Mouse (Mus musculus): ENCODE data around the gene Cib4. TPM values are rescaled to one million over a fixed set of nuclear protein-coding genes. Genes with fewer than 3 reads are reported as not detected.

Gene Cib4
- polyA plus RNA-seq, 1 experiment from 2014 or later: not detected

DNA sequence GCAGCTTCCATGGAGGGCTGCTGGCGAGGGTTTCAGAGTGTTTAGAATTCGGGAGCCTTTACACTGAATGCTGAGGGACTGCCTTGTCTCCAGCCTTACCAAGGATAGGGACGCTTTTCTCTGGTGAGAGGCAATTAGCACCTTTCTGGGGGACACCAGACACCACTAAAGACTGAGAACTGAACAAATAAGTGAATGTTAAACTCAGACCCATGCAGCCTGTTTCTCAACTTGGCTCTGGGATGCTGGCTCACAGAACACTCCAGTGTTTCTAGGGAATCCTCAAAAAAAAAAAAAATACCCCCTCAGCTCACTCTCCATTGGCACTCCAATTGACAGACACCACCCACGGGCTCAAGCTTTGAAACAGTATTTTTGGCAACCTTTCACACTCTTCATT is 16.7 kb downstream of the Cib4 start:
- Histone ChIP-seq H3K36me3 (ENCODE audit: control insufficient read depth, insufficient read depth, low read length) (no peaks in the 10 kb centered on the region), H3K9me3 (replicated peaks; ENCODE audit: control insufficient read depth, low read length, poor library complexity, severe bottlenecking) (no peaks in the 10 kb centered on the region), H3K9ac (ENCODE audit: low read depth, low read length) (no peak overlapping the region), H3K4me1 (ENCODE audit: control insufficient read depth, insufficient read depth, low read length) (no peaks in the 10 kb centered on the region), H3K4me3 (ENCODE audit: low read depth, low read length) (no peak overlapping the region), H3K27me3 (ENCODE audit: control insufficient read depth, insufficient read depth, low read depth, low read length) (no peaks in the 10 kb centered on the region), H3K4me2 (ENCODE audit: low read length) (no peak overlapping the region), H3K27ac (ENCODE audit: low read length) (no peak overlapping the region)
- 53% methylated on average over 4 of the region's 4 CpGs for WGBS
- ATAC-seq: no peak

DNA sequence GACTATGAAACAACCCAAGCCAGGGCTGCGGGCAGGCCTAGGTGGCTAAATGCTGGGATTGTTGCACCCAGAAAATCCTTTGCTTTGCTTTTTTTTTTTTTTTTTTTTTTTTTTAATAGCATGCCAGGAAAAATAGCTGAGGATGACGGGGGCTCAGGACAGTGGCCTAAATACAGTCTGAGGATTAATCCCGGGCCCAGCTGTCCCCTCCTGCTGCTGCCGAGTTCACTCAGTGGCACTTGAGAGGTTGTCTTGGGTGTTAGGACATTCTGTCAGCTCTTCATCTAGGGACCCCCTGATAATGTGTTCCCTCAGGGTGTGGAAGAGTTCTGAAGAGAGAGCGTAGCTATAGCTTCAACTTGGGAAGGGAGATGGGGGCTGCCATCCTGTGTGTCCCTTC is 18.5 kb downstream of the Cib4 start:
- H3K27ac ChIP-seq (ENCODE audit: low read length): no peak overlapping the region
- no peaks in the 10 kb centered on the region for H3K36me3 ChIP-seq (ENCODE audit: control insufficient read depth, insufficient read depth, low read length)
- no peak overlapping the region for H3K4me3 ChIP-seq (ENCODE audit: low read depth, low read length)
- whole genome bisulfite sequencing: 60% methylated on average over 5 of the region's 5 CpGs
- no peak overlapping the region for H3K9ac ChIP-seq (ENCODE audit: low read depth, low read length)
- H3K4me1 ChIP-seq (ENCODE audit: control insufficient read depth, insufficient read depth, low read length): no peaks in the 10 kb centered on the region
- H3K9me3 ChIP-seq (replicated peaks; ENCODE audit: control insufficient read depth, low read length, poor library complexity, severe bottlenecking): no peaks in the 10 kb centered on the region
- ATAC-seq: no peak
- no peaks in the 10 kb centered on the region for H3K27me3 ChIP-seq (ENCODE audit: control insufficient read depth, insufficient read depth, low read depth, low read length)
- no peak overlapping the region for H3K4me2 ChIP-seq (ENCODE audit: low read length)

DNA sequence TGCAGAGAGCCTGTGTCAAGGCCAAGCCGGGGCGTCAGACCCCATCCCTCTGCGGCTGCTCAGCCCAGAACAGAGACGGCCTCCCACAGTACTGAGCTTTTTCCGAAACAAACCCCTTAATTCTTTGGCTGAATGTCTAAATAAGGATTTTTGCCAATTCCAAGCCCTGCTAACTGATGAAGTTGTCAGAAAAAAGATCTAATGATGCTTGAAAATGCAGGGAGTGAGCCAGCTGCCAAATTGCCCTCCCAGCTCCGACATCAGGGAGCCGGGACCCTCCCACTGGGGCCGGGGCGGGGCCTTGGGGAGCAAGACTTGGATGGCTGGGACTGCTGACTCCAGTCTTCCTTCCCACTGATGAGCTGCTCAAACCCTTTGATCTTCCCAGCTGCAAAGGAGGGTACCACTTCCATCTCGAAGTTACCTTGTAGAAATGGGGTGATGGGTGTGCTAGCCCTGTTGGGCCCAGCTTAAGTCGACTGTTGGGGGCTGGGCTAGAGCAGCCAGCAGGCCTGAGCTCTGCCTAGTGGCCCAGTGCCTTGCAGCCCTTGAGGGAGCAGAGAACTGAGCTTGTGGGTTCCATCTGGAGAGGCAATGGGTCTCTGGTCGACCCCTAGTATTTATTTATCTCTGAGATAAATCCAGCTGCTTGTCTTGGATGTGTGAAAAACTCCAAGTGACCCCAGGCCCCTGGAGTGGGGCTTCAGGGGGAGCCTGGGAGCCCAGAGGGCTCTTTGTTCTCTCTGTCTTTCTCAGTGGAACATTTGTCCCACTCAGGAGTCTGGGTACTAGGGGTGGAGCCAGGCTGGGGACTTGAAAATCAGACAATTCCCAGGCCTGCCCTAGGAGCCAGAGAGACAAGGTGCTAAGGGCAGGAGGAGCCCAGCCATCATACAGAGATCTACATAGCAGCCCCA is 19.5 kb downstream of the Cib4 start:
- no peak overlapping the region for H3K9ac ChIP-seq (ENCODE audit: low read depth, low read length)
- H3K27me3 ChIP-seq (ENCODE audit: control insufficient read depth, insufficient read depth, low read depth, low read length): no peaks in the 10 kb centered on the region
- ATAC-seq: no peak; the same call in 1 of the 2 replicates
- WGBS: 34% methylated on average over 12 of the region's 12 CpGs
- no peaks in the 10 kb centered on the region for H3K4me1 ChIP-seq (ENCODE audit: control insufficient read depth, insufficient read depth, low read length)
- no peak overlapping the region for H3K4me3 ChIP-seq (ENCODE audit: low read depth, low read length)
- H3K36me3 ChIP-seq (ENCODE audit: control insufficient read depth, insufficient read depth, low read length): no peaks in the 10 kb centered on the region
- H3K4me2 ChIP-seq (ENCODE audit: low read length): no peak overlapping the region
- H3K27ac ChIP-seq (ENCODE audit: low read length): no peak overlapping the region
- no peaks in the 10 kb centered on the region for H3K9me3 ChIP-seq (replicated peaks; ENCODE audit: control insufficient read depth, low read length, poor library complexity, severe bottlenecking)

DNA sequence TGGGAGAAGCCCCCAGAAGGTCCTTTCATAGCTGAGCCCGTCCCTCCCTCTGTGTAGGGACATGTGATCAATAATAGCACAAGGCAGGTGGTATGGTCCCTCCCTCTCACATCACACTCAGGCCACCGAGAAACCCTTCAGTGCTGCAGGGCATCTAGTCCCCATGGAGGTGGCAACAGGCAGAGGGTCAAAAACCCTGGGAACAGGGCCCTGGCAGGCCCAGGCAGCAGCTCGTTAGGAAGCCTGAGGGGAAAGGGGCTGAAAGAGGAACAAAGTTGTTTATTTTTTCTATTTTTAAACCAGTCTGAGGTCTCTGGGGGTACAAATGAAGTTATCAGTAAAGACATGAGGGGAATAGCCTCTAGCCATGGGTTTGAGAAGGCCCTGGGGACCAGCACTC is 21.4 kb downstream of the Cib4 start:
- Histone ChIP-seq H3K4me2 (ENCODE audit: low read length) (no peak overlapping the region), H3K4me3 (ENCODE audit: low read depth, low read length) (no peak overlapping the region), H3K27me3 (ENCODE audit: control insufficient read depth, insufficient read depth, low read depth, low read length) (no peaks in the 10 kb centered on the region), H3K36me3 (ENCODE audit: control insufficient read depth, insufficient read depth, low read length) (no peaks in the 10 kb centered on the region), H3K9ac (ENCODE audit: low read depth, low read length) (no peak overlapping the region), H3K27ac (ENCODE audit: low read length) (no peak overlapping the region), H3K4me1 (ENCODE audit: control insufficient read depth, insufficient read depth, low read length) (no peaks in the 10 kb centered on the region), H3K9me3 (replicated peaks; ENCODE audit: control insufficient read depth, low read length, poor library complexity, severe bottlenecking) (no peaks in the 10 kb centered on the region)
- WGBS: 36% methylated on average over 3 of the region's 3 CpGs
- no peak for ATAC-seq

DNA sequence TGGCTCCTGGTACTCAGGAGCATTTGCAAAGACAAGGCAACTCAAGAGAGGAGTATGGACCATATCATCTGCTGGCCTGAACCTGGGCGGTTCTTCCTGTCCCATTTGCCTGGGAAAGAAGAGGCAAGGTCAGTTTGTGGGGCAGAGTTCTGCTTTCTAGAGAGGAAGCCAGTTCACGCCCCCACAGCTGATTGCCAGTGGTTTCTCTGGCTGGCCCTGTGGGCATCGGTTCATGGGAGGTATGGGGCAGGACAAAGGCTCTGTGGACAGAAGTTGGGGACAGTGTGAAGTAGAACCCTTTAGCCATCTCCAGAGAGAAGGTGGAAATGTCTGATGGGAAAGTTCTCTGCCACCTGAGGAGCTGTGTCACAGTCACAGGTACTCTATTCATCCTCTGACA is 22.5 kb downstream of the Cib4 start:
- H3K9me3 ChIP-seq (replicated peaks; ENCODE audit: control insufficient read depth, low read length, poor library complexity, severe bottlenecking): no peaks in the 10 kb centered on the region
- H3K36me3 ChIP-seq (ENCODE audit: control insufficient read depth, insufficient read depth, low read length): no peaks in the 10 kb centered on the region
- no peaks in the 10 kb centered on the region for H3K4me1 ChIP-seq (ENCODE audit: control insufficient read depth, insufficient read depth, low read length)
- no peaks in the 10 kb centered on the region for H3K27me3 ChIP-seq (ENCODE audit: control insufficient read depth, insufficient read depth, low read depth, low read length)
- H3K27ac ChIP-seq (ENCODE audit: low read length): no peak overlapping the region
- H3K4me2 ChIP-seq (ENCODE audit: low read length): no peak overlapping the region
- no peak for ATAC-seq
- H3K9ac ChIP-seq (ENCODE audit: low read depth, low read length): no peak overlapping the region
- WGBS: 89% methylated on average over 3 of the region's 3 CpGs
- H3K4me3 ChIP-seq (ENCODE audit: low read depth, low read length): no peak overlapping the region

DNA sequence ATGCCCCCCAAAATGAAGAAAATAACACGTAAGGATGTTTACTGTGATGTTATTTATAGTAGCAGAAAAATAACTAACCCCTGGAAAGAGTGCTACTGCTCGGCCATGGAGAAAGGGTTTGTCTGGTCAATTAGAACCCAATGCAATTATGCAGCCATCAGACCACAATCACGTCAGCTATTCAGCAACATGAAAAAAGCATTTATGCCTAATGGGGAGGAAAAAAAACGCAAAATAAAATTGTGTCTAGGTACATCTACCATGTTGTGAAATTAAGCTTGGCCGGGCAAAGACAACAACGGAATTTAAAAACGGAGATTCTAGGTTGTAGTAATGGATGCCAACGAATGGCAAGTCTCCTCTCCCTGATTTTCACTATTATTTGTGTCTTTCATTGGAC is 23.2 kb downstream of the Cib4 start:
- no peaks in the 10 kb centered on the region for H3K9me3 ChIP-seq (replicated peaks; ENCODE audit: control insufficient read depth, low read length, poor library complexity, severe bottlenecking)
- H3K27ac ChIP-seq (ENCODE audit: low read length): no peak overlapping the region
- H3K9ac ChIP-seq (ENCODE audit: low read depth, low read length): no peak overlapping the region
- ATAC-seq: no peak
- no peaks in the 10 kb centered on the region for H3K27me3 ChIP-seq (ENCODE audit: control insufficient read depth, insufficient read depth, low read depth, low read length)
- WGBS: 82% methylated on average over 8 of the region's 8 CpGs
- H3K4me2 ChIP-seq (ENCODE audit: low read length): no peak overlapping the region
- no peaks in the 10 kb centered on the region for H3K4me1 ChIP-seq (ENCODE audit: control insufficient read depth, insufficient read depth, low read length)
- H3K4me3 ChIP-seq (ENCODE audit: low read depth, low read length): no peak overlapping the region
- H3K36me3 ChIP-seq (ENCODE audit: control insufficient read depth, insufficient read depth, low read length): no peaks in the 10 kb centered on the region

DNA sequence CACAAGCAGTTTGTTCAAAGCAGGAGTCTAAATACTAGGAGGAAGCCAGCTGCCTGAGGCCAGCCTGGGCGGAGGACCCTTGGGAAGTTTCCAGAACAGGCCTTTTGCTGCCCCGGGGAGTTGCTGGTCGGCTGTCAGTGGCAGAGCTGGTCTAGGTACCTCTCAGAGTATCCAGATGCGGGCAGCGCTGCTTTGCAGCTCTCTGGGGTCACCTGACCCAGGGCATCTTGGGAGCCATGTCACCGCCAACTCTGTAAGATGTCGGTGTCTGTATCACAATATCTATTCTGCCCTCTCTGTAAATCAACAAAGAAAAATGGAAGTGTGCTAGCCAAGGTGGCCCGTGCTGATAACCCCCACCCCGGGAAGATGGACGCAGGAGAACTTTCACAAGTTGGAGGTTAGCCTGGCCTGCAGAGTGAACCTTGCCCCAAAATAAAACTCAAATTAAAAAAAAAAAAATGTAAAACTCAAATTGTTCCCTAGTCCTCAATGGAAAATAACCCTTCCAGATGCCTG is 25.4 kb downstream of the Cib4 start:
- ATAC-seq: no peak
- no peak overlapping the region for H3K27ac ChIP-seq (ENCODE audit: low read length)
- WGBS: 91% methylated on average over 10 of the region's 10 CpGs

DNA sequence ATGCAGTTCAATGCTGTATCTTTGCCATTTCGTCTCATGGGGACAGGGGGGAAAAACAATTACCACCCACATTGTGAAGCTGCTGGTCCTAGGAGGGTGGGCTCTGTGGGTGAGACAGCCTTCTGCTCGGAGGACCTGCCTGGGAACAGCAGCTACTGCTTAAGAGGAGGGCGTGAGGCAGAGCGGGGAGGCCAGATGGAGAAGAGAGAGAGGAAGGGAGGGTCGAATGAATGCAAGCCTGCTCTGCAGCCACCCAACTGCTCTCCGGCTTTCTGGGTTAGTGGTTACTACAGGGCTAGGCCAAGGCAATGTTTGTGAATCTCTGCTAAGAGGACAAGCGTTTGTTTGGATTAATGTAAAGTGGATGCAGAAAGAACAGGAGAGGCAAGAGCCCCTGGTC is 26.1 kb downstream of the Cib4 start:
- Histone ChIP-seq H3K9ac (ENCODE audit: low read depth, low read length) (no peak overlapping the region), H3K9me3 (replicated peaks; ENCODE audit: control insufficient read depth, low read length, poor library complexity, severe bottlenecking) (no peaks in the 10 kb centered on the region), H3K36me3 (ENCODE audit: control insufficient read depth, insufficient read depth, low read length) (no peaks in the 10 kb centered on the region), H3K4me2 (ENCODE audit: low read length) (no peak overlapping the region), H3K27ac (ENCODE audit: low read length) (no peak overlapping the region), H3K4me3 (ENCODE audit: low read depth, low read length) (no peak overlapping the region), H3K27me3 (ENCODE audit: control insufficient read depth, insufficient read depth, low read depth, low read length) (no peaks in the 10 kb centered on the region), H3K4me1 (ENCODE audit: control insufficient read depth, insufficient read depth, low read length) (no peaks in the 10 kb centered on the region)
- ATAC-seq: no peak
- 44% methylated on average over 7 of the region's 7 CpGs for WGBS

More for the DNA sequence above, 25.4 kb downstream of the Cib4 start:
- no peaks in the 10 kb centered on the region for H3K4me1 ChIP-seq (ENCODE audit: control insufficient read depth, insufficient read depth, low read length)
- H3K36me3 ChIP-seq (ENCODE audit: control insufficient read depth, insufficient read depth, low read length): no peaks in the 10 kb centered on the region
- no peaks in the 10 kb centered on the region for H3K9me3 ChIP-seq (replicated peaks; ENCODE audit: control insufficient read depth, low read length, poor library complexity, severe bottlenecking)
- no peak overlapping the region for H3K4me2 ChIP-seq (ENCODE audit: low read length)
- no peaks in the 10 kb centered on the region for H3K27me3 ChIP-seq (ENCODE audit: control insufficient read depth, insufficient read depth, low read depth, low read length)
- no peak overlapping the region for H3K9ac ChIP-seq (ENCODE audit: low read depth, low read length)
- H3K4me3 ChIP-seq (ENCODE audit: low read depth, low read length): no peak overlapping the region

DNA sequence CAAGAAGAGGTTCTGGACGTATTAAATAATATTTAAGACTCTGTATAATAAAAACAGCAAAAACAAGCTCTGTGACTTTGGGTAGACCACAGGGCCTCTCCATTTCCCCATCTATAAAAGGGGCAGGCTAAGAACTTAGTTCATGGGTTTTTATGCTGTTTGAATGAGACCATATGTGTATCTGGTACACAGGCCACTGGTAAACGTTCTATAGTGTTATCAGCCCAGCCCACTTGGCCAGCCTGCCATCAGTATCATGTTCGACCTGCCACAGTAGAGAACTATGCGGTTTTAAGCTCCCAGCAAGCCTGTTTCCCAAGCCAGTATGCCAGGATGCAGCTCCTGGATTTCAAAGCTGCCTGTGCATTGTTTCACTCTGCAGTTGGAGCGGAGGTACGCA is 27.1 kb downstream of the Cib4 start:
- Histone ChIP-seq H3K9me3 (replicated peaks; ENCODE audit: control insufficient read depth, low read length, poor library complexity, severe bottlenecking) (no peaks in the 10 kb centered on the region), H3K4me2 (ENCODE audit: low read length) (no peak overlapping the region), H3K9ac (ENCODE audit: low read depth, low read length) (no peak overlapping the region), H3K27me3 (ENCODE audit: control insufficient read depth, insufficient read depth, low read depth, low read length) (no peaks in the 10 kb centered on the region), H3K4me1 (ENCODE audit: control insufficient read depth, insufficient read depth, low read length) (no peaks in the 10 kb centered on the region), H3K4me3 (ENCODE audit: low read depth, low read length) (no peak overlapping the region), H3K36me3 (ENCODE audit: control insufficient read depth, insufficient read depth, low read length) (no peaks in the 10 kb centered on the region), H3K27ac (ENCODE audit: low read length) (no peak overlapping the region)
- ATAC-seq: no peak
- WGBS: 83% methylated on average over 6 of the region's 6 CpGs

All from midbrain, embryonic 16.5 days (tissue).